Mouse (Mus musculus) midbrain, postnatal 0 days (tissue): ENCODE results near the gene Prtn3. TPM values are rescaled to one million over a fixed set of nuclear protein-coding genes. Genes with fewer than 3 reads are reported as not detected.

Experiments
- ATAC-seq: fragments of 200-750 bp; cut with Nextera tagmentation; 2 replicates; pipeline ENCODE4 v1.8.0; 2017; ENCODE audit warnings: moderate number of reproducible peaks, mild to moderate bottlenecking, moderate TSS enrichment, moderate library complexity; ENCODE audit not compliant: low FRiP score
- DNase-seq: peaks from one replicate; pipeline ENCODE4 v3.0.0-alpha.2; 2015; ENCODE audit warnings: low spot score
- H3K27ac ChIP-seq: fragments of 300-500 bp; sonication (generic); 2 replicates; pipeline ENCODE4 v1.5.1; 2014; ENCODE audit warnings: low read depth, mild to moderate bottlenecking, low read length, mixed read lengths
- H3K27me3 ChIP-seq: fragments of 300-500 bp; sonication (generic); 2 replicates; pipeline ENCODE4 v1.6.1; 2014; ENCODE audit warnings: low read length, control low read depth, mixed read lengths; ENCODE audit not compliant: insufficient read depth
- H3K36me3 ChIP-seq: fragments of 300-500 bp; sonication (generic); 2 replicates; pipeline ENCODE4 v1.6.1; 2014; ENCODE audit warnings: low read length, control low read depth, mixed read lengths; ENCODE audit not compliant: insufficient read depth
- H3K4me1 ChIP-seq: fragments of 300-500 bp; sonication (generic); 2 replicates; pipeline ENCODE4 v1.6.1; 2014; ENCODE audit warnings: mild to moderate bottlenecking, control low read depth, antibody characterized with exemption, low read length, mixed read lengths; ENCODE audit not compliant: insufficient read depth
- H3K4me2 ChIP-seq: fragments of 300-500 bp; sonication (generic); 2 replicates; pipeline ENCODE4 v1.6.1; 2014; ENCODE audit warnings: low read depth, mild to moderate bottlenecking, low read length, mixed read lengths; ENCODE audit not compliant: poor library complexity, severe bottlenecking
- H3K4me3 ChIP-seq: fragments of 300-500 bp; sonication (generic); 2 replicates; pipeline ENCODE4 v1.5.1; 2014; ENCODE audit warnings: low read depth, mild to moderate bottlenecking, low read length, moderate library complexity
- H3K9ac ChIP-seq: fragments of 300-500 bp; sonication (generic); replicated peaks from 2 replicates; pipeline ENCODE4 v1.6.1; 2014; ENCODE audit warnings: mild to moderate bottlenecking, low read length, moderate library complexity, mixed read lengths; ENCODE audit not compliant: poor library complexity, severe bottlenecking
- H3K9me3 ChIP-seq: fragments of 300-500 bp; sonication (generic); 2 replicates; pipeline ENCODE4 v1.6.1; 2016; ENCODE audit warnings: low read length, control low read depth
- CTCF ChIP-seq: IDR thresholded peaks from 2 replicates; pipeline ENCODE4 v1.5.1; 2016; ENCODE audit warnings: antibody characterized with exemption, mild to moderate bottlenecking
- WGBS: fragments of 180-500 bp; shearing (Covaris S2); extraction: QIAGEN DNeasy Blood & Tissue Kit; methylation state at CpG from one replicate; pipeline ENCODE4 v1.1.7; 2014; 5-methylcytosine and 5-hydroxymethylcytosine counted together
- polyA plus RNA-seq: library from polyadenylated mRNA; unstranded; fragments of >200 nt; fragmentation: Nextera tagmentation; extraction: Ambion mirVana; gene quantifications from 2 replicates; pipeline ENCODE4 v1.2.1, GENCODE M21; 2015
- total RNA-seq: library from RNA; depleted of rRNA; stranded (reverse); fragments of >200 nt; gene quantifications from 2 replicates; pipeline ENCODE4 v1.2.3, GENCODE M21; 2014

Prtn3 gene
- total and polyA plus RNA-seq, 2 experiments from 2014 or later: 7.5 to 11.7 TPM

- Histone ChIP-seq H3K9ac (no peak overlapping the region), H3K4me1 (peaks cover 31% of the 10 kb centered on the region), H3K36me3 (peaks cover 35% of the 10 kb centered on the region), H3K9me3 (no peaks in the 10 kb centered on the region), H3K4me2 (peak overlapping the region; percentile 93), H3K27me3 (no peaks in the 10 kb centered on the region), H3K27ac (no peak overlapping the region), H3K4me3 (no peak overlapping the region; the same call in 1 of the 2 replicates)
- peak; percentile 55 for DNase-seq
- WGBS: 24% methylated on average over 4 of the region's 4 CpGs
- no peak for TF ChIP-seq CTCF
- ATAC-seq: no peak
Measured at GRCm38 (mm10) chr10:79857452-79857811, 16.8 kb upstream of the Prtn3 start.

GRCm38 (mm10) chr10:79857894-79858293, 16.4 kb upstream of the Prtn3 start:
- Histone ChIP-seq H3K4me2 (peak overlapping the region; percentile 93; the same call in 1 of the 2 replicates), H3K4me1 (peaks cover 27% of the 10 kb centered on the region), H3K27me3 (no peaks in the 10 kb centered on the region), H3K4me3 (no peak overlapping the region; the same call in 1 of the 2 replicates), H3K9me3 (no peaks in the 10 kb centered on the region), H3K9ac (no peak overlapping the region), H3K27ac (no peak overlapping the region), H3K36me3 (peaks cover 39% of the 10 kb centered on the region)
- WGBS: 73% methylated on average over 2 of the region's 2 CpGs
- DNase-seq (no peak), ATAC-seq (no peak)
- TF ChIP-seq CTCF: no peak

- no peak for ATAC-seq
- 43% methylated on average over 17 of the region's 17 CpGs for WGBS
- H3K4me3 ChIP-seq: no peak overlapping the region
Measured at GRCm38 (mm10) chr10:79858416-79859074, 15.7 kb upstream of the Prtn3 start.

GRCm38 (mm10) chr10:79859116-79859515, 15.2 kb upstream of the Prtn3 start:
- 84% methylated on average over 11 of the region's 11 CpGs for WGBS
- Histone ChIP-seq H3K36me3 (peaks cover 39% of the 10 kb centered on the region), H3K9ac (no peak overlapping the region)

More at GRCm38 (mm10) chr10:79858416-79859074, 15.7 kb upstream of the Prtn3 start:
- peak overlapping the region; percentile 8; the same call in 1 of the 2 replicates for H3K4me2 ChIP-seq
- no peak for TF ChIP-seq CTCF
- H3K27ac ChIP-seq: no peak overlapping the region
- H3K36me3 ChIP-seq: peaks cover 39% of the 10 kb centered on the region
- H3K9me3 ChIP-seq: no peaks in the 10 kb centered on the region
- H3K9ac ChIP-seq: no peak overlapping the region
- peak; percentile 89 for DNase-seq
- H3K4me1 ChIP-seq: peaks cover 24% of the 10 kb centered on the region
- no peaks in the 10 kb centered on the region for H3K27me3 ChIP-seq

GRCm38 (mm10) chr10:79860079-79860911, 14.0 kb upstream of the Prtn3 start:
- Histone ChIP-seq H3K36me3 (peaks cover 47% of the 10 kb centered on the region), H3K27me3 (no peaks in the 10 kb centered on the region), H3K9ac (no peak overlapping the region), H3K4me2 (no peak overlapping the region), H3K4me3 (no peak overlapping the region), H3K4me1 (peaks cover 24% of the 10 kb centered on the region), H3K9me3 (no peaks in the 10 kb centered on the region), H3K27ac (no peak overlapping the region)
- TF ChIP-seq CTCF: no peak
- DNase-seq: no peak
- ATAC-seq: no peak
- 92% methylated on average over 26 of the region's 26 CpGs for WGBS

More at GRCm38 (mm10) chr10:79859116-79859515, 15.2 kb upstream of the Prtn3 start:
- Histone ChIP-seq H3K4me1 (peaks cover 24% of the 10 kb centered on the region), H3K4me3 (no peak overlapping the region), H3K4me2 (no peak overlapping the region), H3K27me3 (no peaks in the 10 kb centered on the region), H3K27ac (no peak overlapping the region), H3K9me3 (no peaks in the 10 kb centered on the region)
- ATAC-seq (no peak), DNase-seq (no peak)
- TF ChIP-seq CTCF: no peak
